Mouse (Mus musculus) embryonic facial prominence, embryonic 11.5 days (tissue): Measurements from ENCODE around the gene Mak. TPM values are rescaled to one million over a fixed set of nuclear protein-coding genes. Genes with fewer than 3 reads are reported as not detected.

Experiments
- ATAC-seq: fragments of 200-750 bp; cut with Nextera tagmentation; replicated peaks from 2 replicates; pipeline ENCODE4 v1.8.0; 2017; ENCODE audit warnings: low read depth; ENCODE audit not compliant: insufficient number of reproducible peaks, low FRiP score, low TSS enrichment
- DNase-seq: peaks from one replicate; pipeline ENCODE4 v3.0.0-alpha.2; 2015; ENCODE audit warnings: low spot score
- H3K27ac ChIP-seq: fragments of 300-500 bp; sonication (generic); replicated peaks from 2 replicates; pipeline ENCODE4 v1.5.1; 2014; ENCODE audit warnings: mild to moderate bottlenecking, low read depth, low read length, control low read depth
- H3K27me3 ChIP-seq: fragments of 300-500 bp; sonication (generic); 2 replicates; pipeline ENCODE4 v1.6.1; 2014; ENCODE audit warnings: mild to moderate bottlenecking, low read length, moderate library complexity, mixed read lengths; ENCODE audit not compliant: control insufficient read depth, insufficient read depth
- H3K36me3 ChIP-seq: fragments of 300-500 bp; sonication (generic); replicated peaks from 2 replicates; pipeline ENCODE4 v1.6.1; 2014; ENCODE audit warnings: low read depth, mild to moderate bottlenecking, low read length, moderate library complexity, mixed read lengths; ENCODE audit not compliant: control insufficient read depth, insufficient read depth
- H3K4me1 ChIP-seq: fragments of 300-500 bp; sonication (generic); 2 replicates; pipeline ENCODE4 v1.6.1; 2014; ENCODE audit warnings: low read length, mixed read lengths; ENCODE audit not compliant: control insufficient read depth, insufficient read depth
- H3K4me2 ChIP-seq: fragments of 300-500 bp; sonication (generic); 2 replicates; pipeline ENCODE4 v1.6.1; 2014; ENCODE audit warnings: low read depth, mild to moderate bottlenecking, control low read depth, low read length, moderate library complexity
- H3K4me3 ChIP-seq: fragments of 300-500 bp; sonication (generic); 2 replicates; pipeline ENCODE4 v1.5.1; 2014; ENCODE audit warnings: low read depth, low read length, control low read depth
- H3K9ac ChIP-seq: fragments of 300-500 bp; sonication (generic); replicated peaks from 2 replicates; pipeline ENCODE4 v1.6.1; 2014; ENCODE audit warnings: mild to moderate bottlenecking, control low read depth, low read length
- H3K9me3 ChIP-seq: fragments of 300-500 bp; sonication (generic); replicated peaks from 2 replicates; pipeline ENCODE4 v1.6.1; 2016; ENCODE audit warnings: mild to moderate bottlenecking, low read length, inconsistent platforms, mixed read lengths; ENCODE audit not compliant: control insufficient read depth
- WGBS: fragments of 180-500 bp; shearing (Covaris S2); extraction: QIAGEN DNeasy Blood & Tissue Kit; methylation state at CpG from one replicate; pipeline ENCODE4 v1.1.7; 2014; 5-methylcytosine and 5-hydroxymethylcytosine counted together
- polyA plus RNA-seq: library from polyadenylated mRNA; unstranded; fragments of >200 nt; fragmentation: Nextera tagmentation; extraction: Ambion mirVana; gene quantifications from 2 replicates; pipeline ENCODE4 v1.2.1, GENCODE M21; 2014

The Mak gene
- polyA plus RNA-seq, 1 experiment from 2014 or later, result 0.94 TPM

DNA sequence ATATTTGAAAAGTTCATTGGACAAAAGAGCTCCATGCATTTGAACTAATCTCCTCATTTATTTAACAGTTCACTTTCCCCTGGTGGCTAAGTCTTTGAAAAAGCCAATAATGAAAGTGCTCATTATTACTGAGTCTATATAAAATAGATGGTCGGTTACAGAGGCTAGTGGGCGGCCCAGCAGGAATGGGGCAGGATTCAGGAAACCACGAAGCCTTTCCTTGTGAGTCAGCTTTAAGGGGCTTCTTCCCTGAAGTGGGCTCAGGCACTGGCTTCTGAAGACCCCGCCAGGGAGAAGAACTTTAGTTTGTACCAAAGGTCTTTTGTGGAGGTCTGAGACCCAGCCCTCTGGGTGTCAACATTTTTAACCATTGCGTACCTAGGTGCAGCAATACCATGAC is 27.5 kb downstream of the Mak start:
- Histone ChIP-seq H3K4me3 (no peak overlapping the region), H3K36me3 (no peaks in the 10 kb centered on the region), H3K27ac (no peak overlapping the region), H3K9me3 (no peaks in the 10 kb centered on the region), H3K4me1 (no peaks in the 10 kb centered on the region), H3K27me3 (no peaks in the 10 kb centered on the region), H3K4me2 (no peak overlapping the region), H3K9ac (no peak overlapping the region)
- no peak for DNase-seq
- no peak for ATAC-seq
- WGBS, result 69% methylated on average over 5 of the region's 5 CpGs

DNA sequence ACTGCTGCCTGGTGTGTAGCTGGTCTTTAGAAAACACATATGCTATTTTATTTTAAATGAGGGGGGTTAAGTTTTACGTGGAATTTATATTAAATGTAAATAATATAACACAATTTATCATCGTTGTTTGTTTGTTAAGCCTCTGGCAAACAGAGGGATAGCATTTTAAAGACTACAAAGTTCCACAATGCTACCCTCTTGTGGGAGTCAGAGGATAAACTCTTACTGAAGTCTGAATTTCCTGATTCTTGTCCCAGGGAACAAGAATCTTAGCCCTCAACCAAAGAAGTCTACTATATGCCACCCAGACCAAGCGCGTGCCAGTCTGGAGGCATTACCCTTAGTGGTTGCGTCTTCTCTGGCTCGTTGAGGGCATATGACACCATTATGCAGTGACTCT is 32.2 kb downstream of the Mak start:
- H3K9me3 ChIP-seq, result no peaks in the 10 kb centered on the region
- H3K4me2 ChIP-seq, result no peak overlapping the region
- H3K27ac ChIP-seq, result no peak overlapping the region
- no peaks in the 10 kb centered on the region for H3K4me1 ChIP-seq
- H3K4me3 ChIP-seq, result no peak overlapping the region
- no peaks in the 10 kb centered on the region for H3K27me3 ChIP-seq
- no peak overlapping the region for H3K9ac ChIP-seq
- ATAC-seq, result no peak
- H3K36me3 ChIP-seq, result no peaks in the 10 kb centered on the region
- 84% methylated on average over 6 of the region's 6 CpGs for WGBS
- no peak for DNase-seq

DNA sequence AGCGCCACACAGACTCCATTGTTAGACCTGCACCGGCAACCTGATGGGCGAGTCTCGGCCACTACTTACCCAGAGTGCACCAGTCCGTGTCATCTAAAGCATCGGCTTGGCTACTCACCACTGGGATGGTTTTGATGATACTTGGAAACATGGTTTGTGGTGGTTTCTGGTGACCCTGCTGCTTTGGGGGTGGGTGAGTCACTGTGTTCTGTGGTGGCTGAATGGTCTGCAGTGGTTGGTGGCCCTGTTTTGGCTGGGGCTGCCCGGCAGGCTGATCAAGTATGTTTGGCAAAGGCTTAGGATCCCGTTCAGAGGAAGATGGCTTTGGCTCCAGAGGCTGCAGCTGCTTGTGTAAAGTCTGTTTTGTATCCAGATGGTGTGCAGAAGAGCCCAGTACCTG is 33.6 kb downstream of the Mak start:
- 90% methylated on average over 8 of the region's 8 CpGs for WGBS

DNA sequence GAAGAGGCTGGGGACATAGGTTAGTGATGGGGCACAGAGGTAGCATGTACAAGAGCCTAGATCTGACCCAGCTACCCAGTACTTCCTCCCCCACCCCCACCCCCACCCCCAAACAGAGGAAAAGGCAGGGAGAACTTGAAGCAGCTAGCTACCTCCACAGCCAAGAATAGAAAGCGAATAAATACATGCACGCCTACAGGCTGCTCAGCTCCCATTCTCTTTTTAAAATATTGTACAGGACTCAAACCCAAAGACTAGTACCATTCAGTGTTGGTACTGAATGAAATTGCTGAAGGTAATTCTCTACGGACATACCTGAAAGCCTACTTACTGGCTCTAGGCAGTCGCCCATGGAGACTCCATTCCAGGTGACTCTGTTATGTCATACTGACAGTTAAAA is 37.0 kb downstream of the Mak start:
- ATAC-seq, result no peak
- no peaks in the 10 kb centered on the region for H3K4me1 ChIP-seq
- H3K9me3 ChIP-seq, result no peaks in the 10 kb centered on the region
- H3K27ac ChIP-seq, result no peak overlapping the region
- H3K9ac ChIP-seq, result no peak overlapping the region
- H3K4me2 ChIP-seq, result no peak overlapping the region
- no peak overlapping the region for H3K4me3 ChIP-seq
- H3K27me3 ChIP-seq, result no peaks in the 10 kb centered on the region
- 85% methylated on average over 4 of the region's 4 CpGs for WGBS
- no peaks in the 10 kb centered on the region for H3K36me3 ChIP-seq
- no peak for DNase-seq

More for the DNA sequence above, 33.6 kb downstream of the Mak start:
- Histone ChIP-seq H3K4me1 (no peaks in the 10 kb centered on the region), H3K36me3 (no peaks in the 10 kb centered on the region), H3K9me3 (no peaks in the 10 kb centered on the region), H3K4me2 (no peak overlapping the region), H3K27me3 (no peaks in the 10 kb centered on the region), H3K4me3 (no peak overlapping the region), H3K9ac (no peak overlapping the region), H3K27ac (no peak overlapping the region)
- DNase-seq, result no peak
- ATAC-seq, result no peak

DNA sequence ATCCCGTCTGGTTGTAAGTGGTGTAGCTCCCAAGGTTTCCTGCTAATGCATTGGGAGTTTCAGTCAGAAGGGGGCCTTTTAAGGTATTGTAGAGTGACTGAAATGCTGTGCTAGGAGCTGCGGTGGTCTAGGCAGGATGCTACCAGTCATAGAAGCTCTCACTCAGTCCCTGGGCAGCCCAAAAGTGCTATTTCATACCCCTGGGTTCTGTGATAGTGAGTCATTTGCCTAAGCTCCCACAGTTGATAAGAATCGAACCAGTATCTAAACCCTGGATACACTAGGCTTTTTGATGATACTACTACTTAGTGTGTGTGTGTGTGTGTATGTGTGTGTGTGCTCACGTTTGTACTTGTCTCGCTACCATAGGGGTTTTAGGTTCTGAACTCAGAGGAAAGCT is 49.4 kb downstream of the Mak start:
- Histone ChIP-seq H3K4me2 (no peak overlapping the region), H3K9ac (no peak overlapping the region), H3K27ac (no peak overlapping the region), H3K4me3 (no peak overlapping the region), H3K9me3 (no peaks in the 10 kb centered on the region), H3K4me1 (no peaks in the 10 kb centered on the region), H3K36me3 (no peaks in the 10 kb centered on the region), H3K27me3 (no peaks in the 10 kb centered on the region)
- WGBS, result 79% methylated on average over 5 of the region's 5 CpGs
- DNase-seq (no peak), ATAC-seq (no peak)

DNA sequence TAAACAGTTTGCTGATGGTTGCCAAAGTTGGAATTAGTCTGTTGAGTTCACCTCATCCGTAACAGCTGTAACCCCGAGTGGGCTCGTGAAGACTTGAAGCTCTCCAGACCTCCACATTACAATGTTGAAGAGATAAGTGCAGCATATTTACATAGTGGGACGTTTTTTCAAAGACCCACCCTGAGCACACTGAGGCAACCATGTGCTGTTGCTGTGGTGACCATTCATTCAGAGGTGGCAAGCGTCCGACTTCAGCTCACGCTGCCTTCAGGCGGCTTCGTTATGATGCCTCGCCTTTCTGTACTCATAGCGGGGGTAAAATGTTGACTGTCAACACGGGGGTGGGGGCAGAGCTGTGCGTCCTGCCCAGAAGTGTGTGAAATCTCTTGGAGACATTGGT is 57.4 kb downstream of the Mak start:
- Histone ChIP-seq H3K36me3 (no peaks in the 10 kb centered on the region; the same call in 1 of the 2 replicates), H3K4me3 (no peak overlapping the region), H3K9me3 (no peaks in the 10 kb centered on the region), H3K4me1 (no peaks in the 10 kb centered on the region), H3K9ac (no peak overlapping the region), H3K27ac (no peak overlapping the region), H3K27me3 (no peaks in the 10 kb centered on the region), H3K4me2 (no peak overlapping the region)
- no peak for ATAC-seq
- DNase-seq, result no peak
- 89% methylated on average over 13 of the region's 13 CpGs for WGBS

DNA sequence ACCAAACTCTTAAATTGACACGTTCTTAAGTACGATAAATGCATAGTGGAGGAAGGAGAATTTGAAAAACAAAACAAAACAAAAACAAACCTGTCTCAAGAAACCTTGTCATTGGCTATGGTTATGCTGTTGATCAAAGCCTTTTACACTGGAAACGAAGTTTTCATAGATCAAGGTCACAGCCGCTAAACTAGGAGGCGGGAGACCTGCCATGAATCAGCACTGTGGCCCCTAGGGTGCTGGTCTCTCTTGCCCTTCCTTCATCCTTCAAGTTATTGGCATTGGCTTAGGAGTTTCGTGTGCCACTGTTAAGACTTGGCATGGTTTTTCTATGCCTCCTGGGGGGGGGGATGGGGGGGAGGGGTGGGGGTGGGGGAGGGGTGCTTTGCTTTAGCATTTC is 57.9 kb downstream of the Mak start:
- no peaks in the 10 kb centered on the region for H3K4me1 ChIP-seq
- no peak overlapping the region for H3K4me2 ChIP-seq
- no peaks in the 10 kb centered on the region for H3K9me3 ChIP-seq
- no peaks in the 10 kb centered on the region; the same call in 1 of the 2 replicates for H3K36me3 ChIP-seq
- H3K4me3 ChIP-seq, result no peak overlapping the region
- WGBS, result 93% methylated on average over 6 of the region's 6 CpGs
- H3K9ac ChIP-seq, result no peak overlapping the region
- ATAC-seq, result no peak
- no peak for DNase-seq
- no peak overlapping the region for H3K27ac ChIP-seq
- H3K27me3 ChIP-seq, result no peaks in the 10 kb centered on the region

DNA sequence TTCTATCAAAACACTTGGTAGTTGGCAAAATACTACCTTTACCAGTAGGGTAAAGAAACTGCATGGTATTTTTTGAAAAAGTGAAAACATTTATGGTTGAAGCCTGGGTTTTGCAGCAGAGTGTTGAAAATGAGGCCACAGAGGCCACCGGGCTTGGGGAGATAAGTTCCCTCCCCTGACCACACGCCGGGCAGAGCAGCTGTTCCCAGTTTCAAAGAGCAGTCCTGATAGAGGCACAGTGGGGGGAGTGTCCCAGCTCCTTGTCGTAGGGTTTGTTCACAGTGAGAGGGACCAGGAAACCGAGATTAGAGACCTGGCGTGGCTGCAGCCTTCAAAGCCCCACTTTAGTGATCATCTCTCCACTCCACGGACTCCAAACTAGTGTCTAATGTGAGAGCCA is 59.0 kb downstream of the Mak start:
- H3K9me3 ChIP-seq, result no peaks in the 10 kb centered on the region
- H3K9ac ChIP-seq, result no peak overlapping the region
- H3K36me3 ChIP-seq, result no peaks in the 10 kb centered on the region; the same call in 1 of the 2 replicates
- H3K4me2 ChIP-seq, result no peak overlapping the region
- 72% methylated on average over 7 of the region's 7 CpGs for WGBS
- no peak overlapping the region for H3K27ac ChIP-seq
- DNase-seq (no peak), ATAC-seq (no peak)
- no peak overlapping the region for H3K4me3 ChIP-seq
- H3K27me3 ChIP-seq, result no peaks in the 10 kb centered on the region
- H3K4me1 ChIP-seq, result no peaks in the 10 kb centered on the region
